In genomic region chr4:72060605-72061352, GRCm38 (mm10) we compare ENCODE assay signal across 19 mouse cellular contexts.
A peak's percentile ranks its signal among the peaks of the same experiment; 100 is the strongest.
DNase-seq lines count a peak whose midpoint lies in the region; ATAC-seq and TF ChIP-seq lines count a peak whose summit lies in the region.
"Had no signal": no experiment of that assay in that cellular context is flagged by ENCODE, and none has a peak within 500 bp of the region (broad histone marks: within the 10 kb centered on the region; RNA-seq: fewer than 3 reads in every experiment).

No protein-coding gene starts in this region.

- intact Hi-C loops in gastrocnemius, postnatal 14 days (cut with DNase I; ENCODE audit: low total_unique reads): no loop called here

- DNase-seq in gastrocnemius, adult 18-20 months (ENCODE audit: low spot score): peak; percentile 16
- DNase-seq in gastrocnemius, postnatal 14 days: no peak
- DNase-seq in kidney, adult 18-20 months: no peak
- peak; percentile 13 for DNase-seq in kidney, postnatal 10 days
- DNase-seq in liver, postnatal 0 days: peak; percentile 25
- no peak for DNase-seq in hindbrain, embryonic 14.5 days (ENCODE audit: low spot score)
- DNase-seq: B cell, adult 2 months; cerebellum, adult 11-12 months; layer of hippocampus, postnatal 36 days; midbrain, embryonic 14.5 days; right cerebral cortex, postnatal 25 days had no signal

- H3K27ac ChIP-seq in kidney, embryonic 15.5 days: peak overlapping the region; percentile 37; the same call in 1 of the 2 replicates
- H3K27ac ChIP-seq in liver, postnatal 0 days (ENCODE audit: low read depth): peak overlapping the region; percentile 69
- H3K27ac ChIP-seq in hindbrain, embryonic 14.5 days: no peak overlapping the region
- no peak overlapping the region for H3K27ac ChIP-seq in midbrain, embryonic 16.5 days (ENCODE audit: low read length)
- H3K27ac ChIP-seq: embryonic facial prominence, embryonic 15.5 days; forebrain, embryonic 12.5 days; hindbrain, embryonic 12.5 days; limb, embryonic 10.5 days; lung, embryonic 15.5 days had no signal

- H3K27me3 ChIP-seq in kidney, embryonic 15.5 days: no peaks in the 10 kb centered on the region
- H3K27me3 ChIP-seq in liver, postnatal 0 days (ENCODE audit: insufficient read depth, low read length): no peaks in the 10 kb centered on the region
- H3K27me3 ChIP-seq in hindbrain, embryonic 14.5 days (ENCODE audit: control insufficient read depth, insufficient read depth, low read length): no peaks in the 10 kb centered on the region
- H3K27me3 ChIP-seq in midbrain, embryonic 16.5 days (ENCODE audit: control insufficient read depth, insufficient read depth, low read depth, low read length): no peaks in the 10 kb centered on the region; the same call in 1 of the 2 replicates
- H3K27me3 ChIP-seq: embryonic facial prominence, embryonic 15.5 days; forebrain, embryonic 12.5 days; lung, embryonic 15.5 days had no signal

- no peaks in the 10 kb centered on the region for H3K36me3 ChIP-seq in kidney, embryonic 15.5 days
- no peaks in the 10 kb centered on the region for H3K36me3 ChIP-seq in liver, postnatal 0 days (replicated peaks; ENCODE audit: insufficient read depth, low read length)
- H3K36me3 ChIP-seq in hindbrain, embryonic 14.5 days (replicated peaks; ENCODE audit: control insufficient read depth, insufficient read depth): no peaks in the 10 kb centered on the region
- H3K36me3 ChIP-seq in midbrain, embryonic 16.5 days (ENCODE audit: control insufficient read depth, insufficient read depth, low read length): no peaks in the 10 kb centered on the region
- H3K36me3 ChIP-seq: embryonic facial prominence, embryonic 15.5 days; forebrain, embryonic 12.5 days; hindbrain, embryonic 12.5 days; limb, embryonic 10.5 days; lung, embryonic 15.5 days had no signal

- no peaks in the 10 kb centered on the region for H3K9me3 ChIP-seq in kidney, embryonic 15.5 days (replicated peaks)
- H3K9me3 ChIP-seq in liver, postnatal 0 days (ENCODE audit: low read length): no peaks in the 10 kb centered on the region
- no peaks in the 10 kb centered on the region for H3K9me3 ChIP-seq in hindbrain, embryonic 14.5 days (ENCODE audit: control insufficient read depth, low read length)
- no peaks in the 10 kb centered on the region for H3K9me3 ChIP-seq in midbrain, embryonic 16.5 days (replicated peaks; ENCODE audit: control insufficient read depth, low read length, poor library complexity, severe bottlenecking)
- H3K9me3 ChIP-seq: embryonic facial prominence, embryonic 15.5 days; forebrain, embryonic 12.5 days; hindbrain, embryonic 12.5 days; limb, embryonic 10.5 days; lung, embryonic 15.5 days had no signal

- no peak for TF ChIP-seq CTCF in liver, postnatal 0 days (IDR thresholded peaks at IDR 0.05; ENCODE audit: low read depth)

- no peaks in the 10 kb centered on the region for H3K4me1 ChIP-seq in kidney, embryonic 15.5 days
- peaks cover 4% of the 10 kb centered on the region; the same call in 1 of the 2 replicates for H3K4me1 ChIP-seq in liver, postnatal 0 days (ENCODE audit: insufficient read depth)
- H3K4me1 ChIP-seq in hindbrain, embryonic 14.5 days (replicated peaks; ENCODE audit: control insufficient read depth, insufficient read depth, low read length): no peaks in the 10 kb centered on the region
- no peaks in the 10 kb centered on the region for H3K4me1 ChIP-seq in midbrain, embryonic 16.5 days (ENCODE audit: control insufficient read depth, insufficient read depth, low read length)
- H3K4me1 ChIP-seq: embryonic facial prominence, embryonic 15.5 days; forebrain, embryonic 12.5 days; hindbrain, embryonic 12.5 days; lung, embryonic 15.5 days had no signal

- no peak overlapping the region for H3K4me3 ChIP-seq in kidney, embryonic 15.5 days (replicated peaks)
- no peak overlapping the region for H3K4me3 ChIP-seq in liver, postnatal 0 days (ENCODE audit: low read depth, low read length)
- no peak overlapping the region for H3K4me3 ChIP-seq in hindbrain, embryonic 14.5 days (replicated peaks; ENCODE audit: low read length)
- H3K4me3 ChIP-seq in midbrain, embryonic 16.5 days (ENCODE audit: low read depth, low read length): no peak overlapping the region
- H3K4me3 ChIP-seq: embryonic facial prominence, embryonic 15.5 days; forebrain, embryonic 12.5 days; hindbrain, embryonic 12.5 days; limb, embryonic 10.5 days; lung, embryonic 15.5 days had no signal

- WGBS in kidney, embryonic 15.5 days: 72% methylated on average over 6 of the region's 6 CpGs
- 49% methylated on average over 6 of the region's 6 CpGs for WGBS in liver, postnatal 0 days (ENCODE audit: insufficient replicate concordance)
- WGBS in hindbrain, embryonic 14.5 days: 80% methylated on average over 6 of the region's 6 CpGs
- WGBS in midbrain, embryonic 16.5 days: 82% methylated on average over 6 of the region's 6 CpGs

- no peak overlapping the region for H3K4me2 ChIP-seq in kidney, embryonic 15.5 days
- H3K4me2 ChIP-seq in liver, postnatal 0 days (ENCODE audit: low read depth, low read length): 0 out of 2 replicates have a peak overlapping the region, but pooled peaks have one; percentile 11
- no peak overlapping the region for H3K4me2 ChIP-seq in hindbrain, embryonic 14.5 days (replicated peaks)
- no peak overlapping the region for H3K4me2 ChIP-seq in midbrain, embryonic 16.5 days (ENCODE audit: low read length)
- H3K4me2 ChIP-seq: embryonic facial prominence, embryonic 15.5 days; forebrain, embryonic 12.5 days; hindbrain, embryonic 12.5 days; lung, embryonic 15.5 days had no signal

- peak; percentile 36 for TF ChIP-seq EP300 in liver, postnatal 0 days (IDR thresholded peaks at IDR 0.05; ENCODE audit: low read depth)

- no peak for ATAC-seq in kidney, embryonic 15.5 days (replicated peaks; ENCODE audit: low FRiP score)
- ATAC-seq in liver, postnatal 0 days: peak; percentile 96
- no peak for ATAC-seq in hindbrain, embryonic 14.5 days (ENCODE audit: low FRiP score)
- ATAC-seq in midbrain, embryonic 16.5 days: no peak
- ATAC-seq: Patski had no signal

- no peak overlapping the region for H3K9ac ChIP-seq in kidney, embryonic 15.5 days
- H3K9ac ChIP-seq in liver, postnatal 0 days (replicated peaks): no peak overlapping the region
- no peak overlapping the region for H3K9ac ChIP-seq in hindbrain, embryonic 14.5 days
- H3K9ac ChIP-seq in midbrain, embryonic 16.5 days (ENCODE audit: low read depth, low read length): no peak overlapping the region
- H3K9ac ChIP-seq: embryonic facial prominence, embryonic 15.5 days; forebrain, embryonic 12.5 days; hindbrain, embryonic 12.5 days; lung, embryonic 15.5 days had no signal

Comparison
In these comparisons a context has a peak if more than half of its experiments do, and no peak if none do; other contexts are left out.
1. DNase-seq: peak in gastrocnemius, adult 18-20 months (single experiment), kidney, postnatal 10 days (single experiment) and liver, postnatal 0 days (single experiment); none in gastrocnemius, postnatal 14 days (single experiment), kidney, adult 18-20 months (single experiment) and hindbrain, embryonic 14.5 days (single experiment).
2. H3K27ac ChIP-seq: peak in kidney, embryonic 15.5 days (single experiment) and liver, postnatal 0 days (single experiment); none in hindbrain, embryonic 14.5 days (single experiment) and midbrain, embryonic 16.5 days (single experiment).